In the genomic region with DNA sequence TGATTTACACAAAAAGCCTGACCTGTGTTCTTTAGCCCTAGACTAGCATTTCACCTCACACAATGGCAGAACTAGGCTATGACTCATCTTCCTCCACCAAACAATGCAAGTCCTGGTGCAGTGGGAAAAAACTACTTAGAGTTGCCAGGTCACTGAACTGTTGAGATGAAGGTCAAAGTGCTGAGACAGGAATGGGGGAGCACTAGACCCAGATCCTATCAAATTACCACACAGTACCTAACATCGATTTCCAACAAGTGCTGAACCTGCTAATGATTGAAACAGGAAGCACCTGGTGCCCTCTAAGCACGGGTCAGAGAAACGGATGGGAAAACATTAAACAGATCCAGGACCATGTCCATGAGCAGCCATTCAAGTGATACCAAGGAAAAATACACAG, we compare ENCODE assay signal across 10 mouse cellular contexts. TPM values are rescaled to one million over a fixed set of nuclear protein-coding genes. Genes with fewer than 3 reads are reported as not detected.
DNase-seq lines count a peak whose midpoint lies in the region; ATAC-seq and TF ChIP-seq lines count a peak whose summit lies in the region.
"Had no signal": no experiment of that assay in that cellular context is flagged by ENCODE, and none has a peak within 500 bp of the region (broad histone marks: within the 10 kb centered on the region; RNA-seq: fewer than 3 reads in every experiment).

No protein-coding gene starts in this region.

- no peak overlapping the region for H3K9ac ChIP-seq in liver, postnatal 0 days (replicated peaks)
- H3K9ac ChIP-seq in liver, embryonic 12.5 days: no peak overlapping the region

- H3K4me2 ChIP-seq in liver, postnatal 0 days (ENCODE audit: low read depth, low read length): no peak overlapping the region
- no peak overlapping the region for H3K4me2 ChIP-seq in liver, embryonic 12.5 days

- H3K36me3 ChIP-seq in heart, embryonic 10.5 days: no peaks in the 10 kb centered on the region
- H3K36me3 ChIP-seq in liver, postnatal 0 days (replicated peaks; ENCODE audit: insufficient read depth, low read length): no peaks in the 10 kb centered on the region
- no peaks in the 10 kb centered on the region for H3K36me3 ChIP-seq in liver, embryonic 12.5 days

- TF ChIP-seq EP300 in liver, postnatal 0 days (IDR thresholded peaks at IDR 0.05; ENCODE audit: low read depth): no peak

- 0 out of 2 replicates have a peak overlapping the region, but pooled peaks have one; percentile 49 for H3K27ac ChIP-seq in heart, embryonic 10.5 days
- H3K27ac ChIP-seq in liver, postnatal 0 days (ENCODE audit: low read depth): 0 out of 2 replicates have a peak overlapping the region, but pooled peaks have one; percentile 7
- H3K27ac ChIP-seq in liver, embryonic 12.5 days: no peak overlapping the region

- H3K27me3 ChIP-seq in heart, embryonic 10.5 days (ENCODE audit: insufficient read depth, poor library complexity, severe bottlenecking): no peaks in the 10 kb centered on the region
- H3K27me3 ChIP-seq in liver, postnatal 0 days (ENCODE audit: insufficient read depth, low read length): no peaks in the 10 kb centered on the region
- H3K27me3 ChIP-seq in liver, embryonic 12.5 days (replicated peaks): no peaks in the 10 kb centered on the region
- H3K27me3 ChIP-seq: megakaryocyte, embryonic 14.5 days had no signal

- no peaks in the 10 kb centered on the region for H3K9me3 ChIP-seq in heart, embryonic 10.5 days
- no peaks in the 10 kb centered on the region for H3K9me3 ChIP-seq in liver, postnatal 0 days (ENCODE audit: low read length)
- H3K9me3 ChIP-seq in liver, embryonic 12.5 days (replicated peaks): no peaks in the 10 kb centered on the region
- H3K9me3 ChIP-seq: megakaryocyte, embryonic 14.5 days had no signal

- H3K4me3 ChIP-seq in heart, embryonic 10.5 days: no peak overlapping the region
- H3K4me3 ChIP-seq in liver, postnatal 0 days (ENCODE audit: low read depth, low read length): no peak overlapping the region
- no peak overlapping the region for H3K4me3 ChIP-seq in liver, embryonic 12.5 days
- H3K4me3 ChIP-seq: megakaryocyte, embryonic 14.5 days had no signal

- no peak for DNase-seq in heart, embryonic 10.5 days (ENCODE audit: low spot score)
- DNase-seq in heart, adult 8-10 months (ENCODE audit: low spot score): no peak
- no peak for DNase-seq in liver, postnatal 0 days
- DNase-seq in embryo, embryonic 11 days: peak; percentile 49
- DNase-seq in mesoderm, embryonic 11.5 days (ENCODE audit: low read depth, low spot score): peak; percentile 37
- no peak for DNase-seq in layer of hippocampus, postnatal 25 days (ENCODE audit: extremely low spot score in 1 of 2, low spot score in 1 of 2)
- DNase-seq in cerebellum, postnatal 36 days: no peak

- 56% methylated on average over 3 of the region's 3 CpGs for WGBS in heart, embryonic 10.5 days
- WGBS in liver, postnatal 0 days (ENCODE audit: insufficient replicate concordance): 28% methylated on average over 3 of the region's 3 CpGs
- 32% methylated on average over 3 of the region's 3 CpGs for WGBS in liver, embryonic 12.5 days (ENCODE audit: insufficient replicate concordance)

- peak; percentile 50 for ATAC-seq in liver, postnatal 0 days
- no peak for ATAC-seq in liver, embryonic 12.5 days
- ATAC-seq: forebrain, embryonic 14.5 days had no signal

- peaks cover 80% of the 10 kb centered on the region for H3K4me1 ChIP-seq in heart, embryonic 10.5 days
- H3K4me1 ChIP-seq in liver, postnatal 0 days (ENCODE audit: insufficient read depth): peaks cover 31% of the 10 kb centered on the region
- peaks cover 69% of the 10 kb centered on the region for H3K4me1 ChIP-seq in liver, embryonic 12.5 days

- TF ChIP-seq CTCF in liver, postnatal 0 days (IDR thresholded peaks at IDR 0.05; ENCODE audit: low read depth): no peak

RNA-seq across cellular contexts. Expression of gene Utrn, which starts 59.5 kb away (rescaled TPM):
- 65.2 and 68.5 TPM in 2 replicates for polyA plus RNA-seq in heart, embryonic 10.5 days (2016; fragmentation: Nextera tagmentation; extraction: Ambion mirVana)
- 10 to 100 TPM; 59.3 to 75.7 (median 71.0) TPM for total RNA-seq in heart, adult 8-10 months (2022)
- 8.0 and 9.7 TPM in 2 replicates for polyA plus RNA-seq in liver, postnatal 0 days (2015; fragmentation: Nextera tagmentation; extraction: Ambion mirVana)
- 14.9 and 15.3 TPM in 2 replicates for polyA plus RNA-seq in liver, embryonic 12.5 days (2016; fragmentation: Nextera tagmentation; extraction: Ambion mirVana)
- 10 to 100 TPM; 38.3 to 42.6 TPM for total RNA-seq in layer of hippocampus, postnatal 25 days (2021)

Comparison
In these comparisons a context has a peak if more than half of its experiments do, and no peak if none do; other contexts are left out.
1. DNase-seq: peak in embryo, embryonic 11 days (single experiment) and mesoderm, embryonic 11.5 days (single experiment); none in heart, embryonic 10.5 days (single experiment), heart, adult 8-10 months (single experiment), liver, postnatal 0 days (single experiment), layer of hippocampus, postnatal 25 days (0 of 2) and cerebellum, postnatal 36 days (0 of 2).